Mouse (Mus musculus) spleen, postnatal 4 days (tissue): Measurements from ENCODE around the gene 1110051M20Rik.

Experiments used
- DNase-seq, 2 experiments: peaks; one replicate each; pipeline ENCODE4 v3.0.0; 2022; ENCODE audit warnings: low spot score in 2 of 2

The 1110051M20Rik gene

GRCm38 (mm10) chr2:91349974-91350457 is 94.5 kb downstream of the 1110051M20Rik start:
- DNase-seq, result no peak

GRCm38 (mm10) chr2:91348936-91349335 is 95.6 kb downstream of the 1110051M20Rik start:
- no peak for DNase-seq

GRCm38 (mm10) chr2:91345644-91346043 is 98.9 kb downstream of the 1110051M20Rik start:
- DNase-seq, result no peak

- no peak for DNase-seq
Observed at GRCm38 (mm10) chr2:91339591-91339990, 104.9 kb downstream of the 1110051M20Rik start.

- DNase-seq, result no peak
Observed at GRCm38 (mm10) chr2:91335128-91335527, 109.4 kb downstream of the 1110051M20Rik start.

GRCm38 (mm10) chr2:91331051-91331843 is 113.3 kb downstream of the 1110051M20Rik start:
- DNase-seq, result no peak

GRCm38 (mm10) chr2:91329996-91330738 is 114.3 kb downstream of the 1110051M20Rik start:
- no peak for DNase-seq

GRCm38 (mm10) chr2:91328729-91329125 is 115.8 kb downstream of the 1110051M20Rik start:
- no peak for DNase-seq

- DNase-seq, result no peak
Observed at GRCm38 (mm10) chr2:91327968-91328728, 116.4 kb downstream of the 1110051M20Rik start.

- no peak for DNase-seq
Observed at GRCm38 (mm10) chr2:91326746-91327350, 117.7 kb downstream of the 1110051M20Rik start.

GRCm38 (mm10) chr2:91324761-91325421 is 119.6 kb downstream of the 1110051M20Rik start:
- DNase-seq, result no peak

GRCm38 (mm10) chr2:91324346-91324745 is 120.2 kb downstream of the 1110051M20Rik start:
- DNase-seq, result no peak

- DNase-seq, result no peak
Observed at GRCm38 (mm10) chr2:91322490-91322889, 122.0 kb downstream of the 1110051M20Rik start.

- no peak for DNase-seq
Observed at GRCm38 (mm10) chr2:91321923-91322322, 122.6 kb downstream of the 1110051M20Rik start.

GRCm38 (mm10) chr2:91320559-91321529 is 123.7 kb downstream of the 1110051M20Rik start:
- no peak for DNase-seq

GRCm38 (mm10) chr2:91314184-91314583 is 130.3 kb downstream of the 1110051M20Rik start:
- DNase-seq, result no peak

- DNase-seq, result no peak
Observed at GRCm38 (mm10) chr2:91312578-91313311, 131.8 kb downstream of the 1110051M20Rik start.

- DNase-seq, result no peak
Observed at GRCm38 (mm10) chr2:91309546-91309945, 135.0 kb downstream of the 1110051M20Rik start.

GRCm38 (mm10) chr2:91308680-91309079 is 135.8 kb downstream of the 1110051M20Rik start:
- no peak for DNase-seq
